Mouse (Mus musculus): ENCODE measurements at regions not wholly inside any gene's neighbourhood (a gene's known extent, or its start where the extent isn't known, plus 50 kb on each side); places are given as distances from the start of the nearest gene placed in this dataset.

- ATAC-seq (ENCODE audit: low FRiP score), result no peak
- H3K4me2 ChIP-seq (replicated peaks), result no peak overlapping the region
- H3K27ac ChIP-seq, result no peak overlapping the region
- no peak overlapping the region for H3K4me3 ChIP-seq (replicated peaks; ENCODE audit: low read length)
- no peaks in the 10 kb centered on the region for H3K9me3 ChIP-seq (ENCODE audit: control insufficient read depth, low read length)
- WGBS, result 83% methylated on average over 9 of the region's 9 CpGs
- H3K36me3 ChIP-seq (replicated peaks; ENCODE audit: control insufficient read depth, insufficient read depth), result no peaks in the 10 kb centered on the region
- H3K4me1 ChIP-seq (replicated peaks; ENCODE audit: control insufficient read depth, insufficient read depth, low read length), result no peaks in the 10 kb centered on the region
- no peak for DNase-seq (ENCODE audit: low spot score)
- H3K27me3 ChIP-seq (ENCODE audit: control insufficient read depth, insufficient read depth, low read length), result no peaks in the 10 kb centered on the region
- H3K9ac ChIP-seq, result no peak overlapping the region
Observed at GRCm38 (mm10) chr7:136813691-136814325, 80.6 kb upstream of the Mgmt start.

DNA sequence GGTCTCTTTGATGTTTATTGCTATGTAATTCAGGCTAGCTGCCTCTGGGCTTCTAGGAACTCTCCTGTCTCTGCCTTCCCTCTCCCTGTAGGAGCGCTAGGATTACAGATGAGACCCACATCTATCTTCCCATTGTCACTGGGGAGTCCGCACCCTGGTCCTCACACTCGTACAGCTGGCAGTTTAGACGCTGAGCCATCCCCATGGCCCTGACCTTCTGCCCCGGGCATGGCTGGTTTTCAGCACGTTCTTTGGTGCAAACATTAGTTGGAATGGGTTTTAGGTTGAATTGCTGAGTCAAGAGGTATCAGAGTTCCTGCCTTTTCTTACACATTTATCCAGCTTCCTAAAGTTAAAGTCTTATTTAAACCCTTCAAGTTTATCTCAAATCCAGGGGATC lies 79.7 kb upstream of the Mgmt start:
- H3K36me3 ChIP-seq (replicated peaks; ENCODE audit: control insufficient read depth, insufficient read depth), result no peaks in the 10 kb centered on the region
- no peak overlapping the region for H3K9ac ChIP-seq
- H3K4me1 ChIP-seq (replicated peaks; ENCODE audit: control insufficient read depth, insufficient read depth, low read length), result no peaks in the 10 kb centered on the region
- no peaks in the 10 kb centered on the region for H3K9me3 ChIP-seq (ENCODE audit: control insufficient read depth, low read length)
- H3K4me3 ChIP-seq (replicated peaks; ENCODE audit: low read length), result no peak overlapping the region
- DNase-seq (ENCODE audit: low spot score) (no peak), ATAC-seq (ENCODE audit: low FRiP score) (no peak)
- no peaks in the 10 kb centered on the region for H3K27me3 ChIP-seq (ENCODE audit: control insufficient read depth, insufficient read depth, low read length)
- 67% methylated on average over 6 of the region's 6 CpGs for WGBS
- H3K27ac ChIP-seq, result no peak overlapping the region
- no peak overlapping the region for H3K4me2 ChIP-seq (replicated peaks)

DNA sequence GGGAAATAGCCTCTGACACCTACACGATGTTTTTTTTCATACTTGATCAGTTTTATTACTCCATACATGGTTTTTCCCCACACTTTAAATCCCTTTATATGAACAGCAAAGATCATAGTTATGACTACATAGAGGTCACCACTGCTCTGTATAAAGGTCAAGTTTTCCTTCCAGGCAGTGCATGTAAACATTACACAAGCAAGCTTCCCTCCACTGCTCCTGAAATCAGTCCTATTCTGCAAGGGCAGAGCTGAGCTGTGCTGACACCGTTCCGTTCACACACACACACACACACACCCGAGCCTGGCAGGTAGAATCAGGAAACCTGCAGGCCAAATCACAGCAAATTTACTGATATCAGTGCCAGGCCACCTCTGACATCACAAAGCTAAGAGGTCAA lies 74.1 kb upstream of the Mgmt start:
- H3K4me3 ChIP-seq (replicated peaks; ENCODE audit: low read length), result no peak overlapping the region
- H3K36me3 ChIP-seq (replicated peaks; ENCODE audit: control insufficient read depth, insufficient read depth), result no peaks in the 10 kb centered on the region
- no peaks in the 10 kb centered on the region for H3K9me3 ChIP-seq (ENCODE audit: control insufficient read depth, low read length)
- no peak for ATAC-seq (ENCODE audit: low FRiP score)
- no peak overlapping the region for H3K9ac ChIP-seq
- 67% methylated on average over 4 of the region's 4 CpGs for WGBS
- no peak overlapping the region for H3K4me2 ChIP-seq (replicated peaks)
- no peak for DNase-seq (ENCODE audit: low spot score)
- H3K27ac ChIP-seq, result no peak overlapping the region
- peaks cover 11% of the 10 kb centered on the region; the same call in 1 of the 2 replicates for H3K4me1 ChIP-seq (replicated peaks; ENCODE audit: control insufficient read depth, insufficient read depth, low read length)
- no peaks in the 10 kb centered on the region for H3K27me3 ChIP-seq (ENCODE audit: control insufficient read depth, insufficient read depth, low read length)

- Histone ChIP-seq H3K4me1 (replicated peaks; ENCODE audit: control insufficient read depth, insufficient read depth, low read length) (peaks cover 19% of the 10 kb centered on the region; the same call in 1 of the 2 replicates), H3K27ac (peak overlapping the region; percentile 62), H3K4me3 (replicated peaks; ENCODE audit: low read length) (no peak overlapping the region), H3K9me3 (ENCODE audit: control insufficient read depth, low read length) (no peaks in the 10 kb centered on the region), H3K36me3 (replicated peaks; ENCODE audit: control insufficient read depth, insufficient read depth) (no peaks in the 10 kb centered on the region), H3K4me2 (replicated peaks) (peak overlapping the region; percentile 47), H3K9ac (peak overlapping the region; percentile 51), H3K27me3 (ENCODE audit: control insufficient read depth, insufficient read depth, low read length) (no peaks in the 10 kb centered on the region)
- ATAC-seq (ENCODE audit: low FRiP score) (no peak), DNase-seq (ENCODE audit: low spot score) (no peak)
- 15% methylated on average over 16 of the region's 16 CpGs for WGBS
Observed at GRCm38 (mm10) chr7:136825647-136826046, 68.8 kb upstream of the Mgmt start.

- Histone ChIP-seq H3K36me3 (replicated peaks; ENCODE audit: control insufficient read depth, insufficient read depth) (no peaks in the 10 kb centered on the region), H3K27ac (no peak overlapping the region), H3K4me1 (replicated peaks; ENCODE audit: control insufficient read depth, insufficient read depth, low read length) (peaks cover 17% of the 10 kb centered on the region), H3K4me3 (replicated peaks; ENCODE audit: low read length) (no peak overlapping the region), H3K4me2 (replicated peaks) (no peak overlapping the region), H3K9ac (no peak overlapping the region), H3K27me3 (ENCODE audit: control insufficient read depth, insufficient read depth, low read length) (no peaks in the 10 kb centered on the region), H3K9me3 (ENCODE audit: control insufficient read depth, low read length) (no peaks in the 10 kb centered on the region)
- WGBS, result 72% methylated on average over 1 of the region's 1 CpGs
- ATAC-seq (ENCODE audit: low FRiP score), result no peak
- DNase-seq (ENCODE audit: low spot score), result no peak
Observed at GRCm38 (mm10) chr7:136829621-136830313, 64.6 kb upstream of the Mgmt start.

- Histone ChIP-seq H3K36me3 (replicated peaks; ENCODE audit: control insufficient read depth, insufficient read depth) (no peaks in the 10 kb centered on the region), H3K4me1 (replicated peaks; ENCODE audit: control insufficient read depth, insufficient read depth, low read length) (peaks cover 8% of the 10 kb centered on the region), H3K4me2 (replicated peaks) (no peak overlapping the region), H3K27ac (no peak overlapping the region), H3K4me3 (replicated peaks; ENCODE audit: low read length) (no peak overlapping the region), H3K9ac (no peak overlapping the region), H3K27me3 (ENCODE audit: control insufficient read depth, insufficient read depth, low read length) (no peaks in the 10 kb centered on the region), H3K9me3 (ENCODE audit: control insufficient read depth, low read length) (no peaks in the 10 kb centered on the region)
- 54% methylated on average over 7 of the region's 7 CpGs for WGBS
- ATAC-seq (ENCODE audit: low FRiP score) (no peak), DNase-seq (ENCODE audit: low spot score) (no peak)
Observed at GRCm38 (mm10) chr7:136832419-136832818, 62.0 kb upstream of the Mgmt start.

- H3K9ac ChIP-seq, result no peak overlapping the region
- H3K9me3 ChIP-seq (ENCODE audit: control insufficient read depth, low read length), result no peaks in the 10 kb centered on the region
- WGBS, result 63% methylated on average over 5 of the region's 5 CpGs
- DNase-seq (ENCODE audit: low spot score) (no peak), ATAC-seq (ENCODE audit: low FRiP score) (no peak)
- peaks cover 7% of the 10 kb centered on the region for H3K4me1 ChIP-seq (replicated peaks; ENCODE audit: control insufficient read depth, insufficient read depth, low read length)
- no peak overlapping the region for H3K4me3 ChIP-seq (replicated peaks; ENCODE audit: low read length)
- H3K27me3 ChIP-seq (ENCODE audit: control insufficient read depth, insufficient read depth, low read length), result no peaks in the 10 kb centered on the region
- H3K27ac ChIP-seq, result no peak overlapping the region
- no peak overlapping the region for H3K4me2 ChIP-seq (replicated peaks)
- H3K36me3 ChIP-seq (replicated peaks; ENCODE audit: control insufficient read depth, insufficient read depth), result no peaks in the 10 kb centered on the region
Observed at GRCm38 (mm10) chr7:136838971-136839370, 55.4 kb upstream of the Mgmt start.

DNA sequence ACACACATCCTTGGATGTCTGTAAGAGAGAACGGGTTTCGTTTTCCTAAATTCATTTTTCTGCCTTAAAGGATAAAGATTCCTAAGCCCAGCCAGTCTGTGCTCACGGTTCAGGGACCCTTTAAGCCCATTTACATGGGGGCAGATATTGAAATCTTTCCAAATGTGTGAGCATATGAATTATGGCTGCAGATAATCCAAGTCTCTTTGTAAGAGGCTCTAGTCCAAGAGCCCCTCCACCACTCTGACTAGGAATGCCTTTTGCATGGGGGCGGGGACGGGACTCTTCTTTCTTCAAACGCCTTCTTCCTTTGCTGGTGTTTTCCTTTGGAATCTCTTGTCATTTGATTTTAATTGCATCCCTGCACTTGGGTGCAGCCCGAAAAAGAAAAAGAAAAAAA lies 54.2 kb upstream of the Mgmt start:
- H3K4me1 ChIP-seq (replicated peaks; ENCODE audit: control insufficient read depth, insufficient read depth, low read length), result peaks cover 17% of the 10 kb centered on the region
- H3K27me3 ChIP-seq (ENCODE audit: control insufficient read depth, insufficient read depth, low read length), result no peaks in the 10 kb centered on the region
- no peaks in the 10 kb centered on the region for H3K9me3 ChIP-seq (ENCODE audit: control insufficient read depth, low read length)
- DNase-seq (ENCODE audit: low spot score) (no peak), ATAC-seq (ENCODE audit: low FRiP score) (no peak)
- no peak overlapping the region for H3K4me2 ChIP-seq (replicated peaks)
- H3K27ac ChIP-seq, result no peak overlapping the region
- H3K36me3 ChIP-seq (replicated peaks; ENCODE audit: control insufficient read depth, insufficient read depth), result no peaks in the 10 kb centered on the region
- 68% methylated on average over 7 of the region's 7 CpGs for WGBS
- H3K4me3 ChIP-seq (replicated peaks; ENCODE audit: low read length), result no peak overlapping the region
- no peak overlapping the region for H3K9ac ChIP-seq

DNA sequence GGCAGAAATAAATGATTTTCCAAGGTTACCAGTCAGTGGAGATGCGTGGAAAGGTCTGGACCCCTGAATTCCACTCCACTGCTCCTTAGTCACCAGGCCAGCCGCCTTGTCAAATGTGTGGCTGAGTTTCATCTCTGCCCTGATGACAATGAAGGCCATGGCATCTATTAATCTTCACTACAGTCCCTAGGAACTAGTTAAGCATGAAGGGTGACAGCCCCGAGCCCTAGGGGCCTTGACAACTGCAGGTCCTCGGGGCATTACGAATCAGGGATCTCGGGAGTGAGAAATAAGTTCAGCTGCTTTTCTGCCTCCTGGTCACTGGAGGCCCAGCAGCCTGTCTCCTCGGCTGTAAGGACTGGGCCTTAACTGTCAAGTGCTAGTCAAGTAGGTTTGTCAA lies 51.7 kb upstream of the Mgmt start:
- ATAC-seq (ENCODE audit: low FRiP score) (no peak), DNase-seq (ENCODE audit: low spot score) (no peak)
- Histone ChIP-seq H3K36me3 (replicated peaks; ENCODE audit: control insufficient read depth, insufficient read depth) (no peaks in the 10 kb centered on the region), H3K9me3 (ENCODE audit: control insufficient read depth, low read length) (no peaks in the 10 kb centered on the region), H3K4me1 (replicated peaks; ENCODE audit: control insufficient read depth, insufficient read depth, low read length) (peaks cover 25% of the 10 kb centered on the region), H3K4me3 (replicated peaks; ENCODE audit: low read length) (no peak overlapping the region), H3K4me2 (replicated peaks) (no peak overlapping the region), H3K27me3 (ENCODE audit: control insufficient read depth, insufficient read depth, low read length) (no peaks in the 10 kb centered on the region), H3K27ac (no peak overlapping the region), H3K9ac (no peak overlapping the region)
- WGBS, result 35% methylated on average over 7 of the region's 7 CpGs
